Mouse (Mus musculus) right cerebral cortex, postnatal 36 days (tissue): ENCODE data around the gene Gm4787.
A peak's percentile ranks its signal among the peaks of the same experiment; 100 is the strongest.
"Not testable (repeated sequence)": the region's sequence is repeated elsewhere in the genome, so short reads cannot be mapped to it uniquely, and the experiment has no call there.

Experiments used
- DNase-seq, 2 experiments: peaks; one replicate each; pipeline ENCODE4 v3.0.0; 2022; ENCODE audit warnings: low spot score in 2 of 2, mixed read lengths in 1 of 2

Gm4787 gene

DNA sequence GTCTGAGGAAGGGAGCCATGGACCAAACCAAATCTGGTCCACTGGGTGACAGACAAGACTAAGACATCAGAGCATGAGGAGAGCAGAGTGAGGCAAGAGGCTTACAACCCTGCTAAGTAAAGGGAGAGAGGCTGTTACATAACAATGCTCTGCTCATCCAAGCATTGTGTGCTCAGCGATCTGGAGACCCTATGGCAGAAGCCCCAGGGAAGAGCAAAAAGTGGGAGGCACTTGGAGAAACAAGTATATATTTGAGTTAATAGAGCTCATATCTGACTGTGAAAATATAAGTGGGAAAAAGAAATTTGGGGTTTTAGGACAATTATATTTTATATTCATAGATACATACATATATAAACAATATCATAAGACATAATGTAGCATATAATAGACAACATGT lies at the start of gene Gm4787:
Gene Gm4787, minus strand, starts transcription at position 101 of the 400 bp plus-strand sequence.
- DNase-seq: not testable (repeated sequence)

DNA sequence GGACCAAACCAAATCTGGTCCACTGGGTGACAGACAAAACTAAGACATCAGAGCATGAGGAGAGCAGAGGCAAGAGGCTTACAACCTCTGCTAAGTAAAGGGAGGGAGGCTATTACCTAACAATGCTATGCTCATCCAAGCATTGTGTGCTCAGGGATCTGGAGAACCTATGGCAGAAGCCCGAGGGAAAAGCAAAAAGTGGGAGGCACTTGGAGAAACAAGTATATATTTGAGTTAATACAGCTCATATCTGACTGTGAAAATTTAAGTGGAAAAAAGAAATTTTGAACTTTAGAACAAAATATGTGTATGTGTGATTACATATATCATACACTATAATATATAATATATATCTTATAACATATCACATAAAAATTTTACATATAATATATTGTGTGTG lies 42.6 kb upstream of the Gm4787 start, which contains the start of gene Adam4:
Gene Adam4, minus strand, starts transcription at position 101 of the 400 bp plus-strand sequence.
- DNase-seq: no peak

DNA sequence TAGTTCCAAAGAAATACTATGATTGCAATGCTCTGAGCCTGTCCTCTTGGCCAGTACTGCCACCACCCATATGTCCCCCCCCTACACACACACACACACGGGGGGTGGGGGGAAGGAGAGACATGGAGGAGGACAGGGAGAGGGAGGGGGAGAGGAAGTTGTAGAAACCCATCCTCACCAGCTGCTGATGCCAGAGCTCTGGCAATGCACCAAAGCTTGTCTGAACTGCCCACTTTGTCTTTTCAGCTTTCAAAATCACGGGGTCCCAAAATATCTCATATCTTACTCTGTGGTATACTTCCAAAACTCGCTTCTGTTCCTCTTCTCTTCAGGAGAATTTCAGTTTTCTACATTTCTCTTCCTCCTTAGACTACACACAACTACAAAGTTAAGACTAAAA lies 33.9 kb upstream of the Gm4787 start:
- no peak for DNase-seq

DNA sequence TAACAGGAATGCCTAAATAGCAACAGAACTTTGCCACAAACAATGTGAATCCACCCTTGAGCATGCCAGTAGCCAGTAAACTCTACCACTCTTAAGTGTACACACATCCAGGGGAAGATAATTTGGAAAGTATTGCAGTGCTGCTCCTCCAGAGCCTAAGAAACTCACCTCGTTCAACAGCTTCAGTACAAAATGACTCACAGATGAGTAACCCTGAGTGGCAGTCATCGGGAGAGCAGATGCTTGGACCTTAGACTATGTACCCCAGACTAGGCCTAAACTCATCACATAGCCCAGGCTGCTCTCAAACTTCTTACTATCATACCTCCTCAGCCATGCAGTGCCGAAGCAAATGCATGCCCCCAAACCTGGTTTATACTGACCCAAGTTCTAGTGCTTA lies 29.7 kb upstream of the Gm4787 start:
- no peak for DNase-seq

DNA sequence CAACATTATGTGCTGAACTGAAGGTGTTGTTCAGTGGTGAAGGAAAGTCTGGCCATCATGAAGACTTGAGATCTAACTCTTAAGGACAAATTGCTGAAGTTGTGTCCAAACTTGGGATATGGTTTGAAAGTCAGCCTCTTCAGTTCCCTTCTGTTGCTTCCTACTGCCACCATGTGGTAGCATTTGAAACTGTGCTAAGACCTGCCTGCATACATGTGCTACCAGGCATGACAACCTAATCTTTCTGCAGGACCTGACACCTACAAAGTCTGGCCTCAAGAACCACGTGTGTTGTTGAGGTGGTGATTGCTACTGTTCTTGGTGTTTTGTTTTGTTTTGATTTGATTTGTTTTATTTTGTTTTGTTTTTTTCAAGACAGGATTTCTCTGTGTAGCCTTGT lies 22.9 kb upstream of the Gm4787 start:
- peak; percentile 21 to 61 for DNase-seq

DNA sequence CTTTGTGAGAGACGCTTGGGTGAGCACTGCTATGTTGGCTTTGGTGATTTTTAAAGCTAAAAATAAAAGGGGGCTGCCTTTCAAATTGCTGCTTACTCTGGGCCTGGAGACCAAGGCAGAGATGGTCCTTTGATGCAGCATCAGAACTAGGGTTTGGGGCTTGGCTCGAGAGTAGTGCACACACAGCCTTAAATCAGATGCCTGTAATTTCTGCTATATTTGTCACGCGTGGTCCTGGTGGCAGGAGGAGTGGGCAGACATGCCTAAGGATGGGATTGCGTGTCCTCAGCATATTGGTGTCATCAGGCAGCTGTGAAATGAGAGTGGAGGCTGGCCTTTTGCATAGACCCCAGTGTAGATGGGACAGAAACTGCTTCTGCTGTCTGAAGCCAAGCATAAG lies 45.4 kb downstream of the Gm4787 start:
- DNase-seq: no peak

DNA sequence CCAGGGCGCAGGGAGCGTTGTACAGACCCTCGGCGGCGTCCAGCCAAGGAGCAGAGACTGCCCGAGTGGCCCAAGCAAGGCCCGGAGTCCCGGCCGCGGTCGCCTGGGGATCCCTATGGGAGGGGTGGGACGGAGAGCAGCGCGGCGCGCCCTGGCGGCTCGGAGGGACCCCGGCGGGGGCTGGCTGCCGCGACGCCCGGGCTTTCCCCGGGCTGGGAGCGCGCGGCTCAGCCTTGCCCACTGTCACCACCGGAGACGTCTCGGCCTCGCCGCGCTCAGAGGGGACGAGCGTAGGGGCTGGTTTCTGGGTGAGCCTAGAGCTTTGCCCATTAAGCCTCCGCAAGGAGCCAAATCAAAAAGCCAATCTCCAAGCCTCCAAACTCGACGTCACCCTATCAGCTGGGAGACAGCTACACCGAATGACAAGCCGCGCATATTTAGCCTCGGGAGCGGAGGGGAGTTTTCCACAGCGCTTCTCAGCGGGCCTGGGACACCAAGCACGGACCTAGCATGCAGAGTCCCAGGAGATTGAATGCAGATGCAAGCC lies 46.3 kb downstream of the Gm4787 start, which contains the start of gene Slc8a3:
Gene Slc8a3, minus strand, starts transcription at position 306 of the 547 bp plus-strand sequence.
- DNase-seq: peak; percentile 34 to 61

DNA sequence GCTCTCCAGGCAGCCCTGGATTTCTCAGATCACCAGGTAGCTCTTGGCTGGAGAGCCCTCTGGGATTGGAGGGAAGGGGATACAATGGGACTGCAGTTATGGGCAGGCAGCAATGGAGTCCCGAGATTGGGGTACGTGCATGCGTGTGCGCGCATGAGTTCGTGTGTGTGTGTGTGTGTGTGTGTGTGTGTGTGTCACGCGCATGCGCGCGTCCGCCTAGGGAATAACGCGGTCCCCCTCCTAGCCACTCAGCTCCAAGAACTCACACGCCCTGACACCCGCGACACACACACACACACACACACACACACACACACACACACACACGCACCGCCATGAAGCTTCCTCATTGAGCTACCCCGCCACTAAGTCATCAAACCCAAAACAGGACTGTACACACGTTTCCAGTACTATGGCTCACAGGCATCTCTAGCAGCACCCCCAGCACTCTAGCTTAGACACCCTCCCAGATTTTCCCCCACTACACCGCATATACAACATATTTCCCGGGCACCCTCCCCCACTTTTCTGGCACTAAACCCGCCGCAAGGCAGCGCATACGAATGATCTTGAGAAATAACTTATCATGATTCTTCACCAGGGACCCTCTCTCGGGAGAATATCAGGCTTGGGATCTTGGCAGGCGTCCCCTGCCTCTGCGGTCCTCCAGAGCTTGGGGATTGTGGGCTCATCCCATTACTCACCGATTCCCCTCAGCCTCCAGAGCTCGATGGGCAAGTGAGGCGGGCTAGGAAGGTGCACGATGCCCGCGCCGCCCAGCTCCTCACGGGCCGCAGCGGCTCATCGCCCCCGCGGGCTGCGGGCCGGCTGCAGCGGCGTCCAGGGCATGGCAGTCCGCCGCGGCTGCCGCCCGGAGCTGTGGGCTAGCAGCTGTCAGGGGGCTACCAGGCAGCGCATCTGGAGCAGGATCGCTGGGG lies 47.1 kb downstream of the Gm4787 start:
- peak; percentile 48 to 53 for DNase-seq

DNA sequence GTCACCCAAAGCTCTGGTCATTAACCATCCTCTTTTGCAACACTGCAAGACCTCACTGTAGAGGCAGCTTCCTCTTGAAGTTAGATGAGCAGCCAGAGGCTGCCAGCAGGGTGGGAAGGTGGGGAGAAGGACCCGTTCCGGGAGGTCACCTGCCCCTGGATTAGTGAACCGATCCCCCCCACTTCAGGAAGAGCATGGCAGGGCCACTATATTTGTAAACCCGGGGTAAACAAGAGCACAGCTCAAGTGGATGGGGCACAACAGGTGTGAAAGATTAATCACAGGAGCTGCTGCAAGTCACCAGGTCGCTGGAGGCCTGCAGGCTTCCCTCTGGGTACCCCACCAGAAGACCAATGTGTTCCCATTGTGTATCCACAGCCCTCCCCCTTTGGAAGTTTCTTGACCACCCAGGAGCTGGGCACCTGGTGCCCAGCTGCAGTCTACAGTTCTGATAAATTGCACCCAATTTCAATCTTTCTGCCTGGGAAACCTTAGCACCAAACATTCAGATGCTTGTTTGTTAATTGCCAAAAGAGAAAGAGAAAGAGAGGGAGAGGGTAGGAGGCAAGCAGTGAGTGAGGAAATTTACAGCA lies 48.1 kb downstream of the Gm4787 start:
- DNase-seq: no peak
